9 mouse cellular contexts compared by ENCODE assay signal in the genomic region with DNA sequence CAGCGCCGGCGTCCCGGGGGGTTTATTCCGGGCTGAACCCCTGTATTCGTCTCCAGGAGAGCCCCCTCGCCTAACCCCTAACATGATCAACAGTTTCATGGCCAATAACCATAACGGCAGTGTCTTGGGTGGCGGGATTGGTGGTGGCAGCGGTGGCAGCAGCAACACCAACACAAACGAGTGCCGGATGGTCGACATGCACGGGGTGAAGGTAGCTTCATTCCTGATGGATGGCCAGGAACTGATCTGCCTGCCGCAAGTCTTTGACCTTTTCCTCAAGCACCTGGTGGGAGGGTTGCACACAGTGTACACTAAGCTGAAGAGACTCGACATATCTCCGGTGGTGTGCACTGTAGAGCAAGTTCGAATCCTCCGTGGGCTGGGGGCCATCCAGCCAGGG. TPM values are rescaled to one million over a fixed set of nuclear protein-coding genes. Genes with fewer than 3 reads are reported as not detected.
DNase-seq lines count a peak whose midpoint lies in the region; ATAC-seq and TF ChIP-seq lines count a peak whose summit lies in the region.
"Had no signal": no experiment of that assay in that cellular context is flagged by ENCODE, and none has a peak within 500 bp of the region (broad histone marks: within the 10 kb centered on the region; RNA-seq: fewer than 3 reads in every experiment).

No protein-coding gene starts in this region.

- H3K4me3 ChIP-seq in heart, embryonic 14.5 days (ENCODE audit: control insufficient read depth in 1 of 2, insufficient read depth in 1 of 2, low read depth in 1 of 2, low read length in 2 of 2) = peak overlapping the region; percentile 44 to 54
- H3K4me3 ChIP-seq in embryonic facial prominence, embryonic 15.5 days (replicated peaks) = peak overlapping the region; percentile 47
- H3K4me3 ChIP-seq in limb, embryonic 11.5 days (ENCODE audit: low read depth, low read length) = peak overlapping the region; percentile 44
- peak overlapping the region; percentile 60 for H3K4me3 ChIP-seq in small intestine, adult 2 months (ENCODE audit: low read depth, low read length)

- 17% methylated on average over 19 of the region's 19 CpGs for WGBS in heart, embryonic 14.5 days
- 18% methylated on average over 19 of the region's 19 CpGs for WGBS in embryonic facial prominence, embryonic 15.5 days
- 18% methylated on average over 19 of the region's 19 CpGs for WGBS in limb, embryonic 11.5 days
- WGBS in small intestine, adult 2 months = 13% methylated on average over 19 of the region's 19 CpGs

- TF ChIP-seq POLR2A in small intestine, adult 2 months (IDR thresholded peaks at IDR 0.05; ENCODE audit: low read depth, low read length) = no peak

- no peaks in the 10 kb centered on the region for H3K4me1 ChIP-seq in heart, embryonic 14.5 days (ENCODE audit: control insufficient read depth in 2 of 2, insufficient read depth in 2 of 2, low read length in 2 of 2)
- no peaks in the 10 kb centered on the region for H3K4me1 ChIP-seq in embryonic facial prominence, embryonic 15.5 days
- no peaks in the 10 kb centered on the region for H3K4me1 ChIP-seq in limb, embryonic 11.5 days (ENCODE audit: control insufficient read depth, insufficient read depth, low read length)
- H3K4me1 ChIP-seq in small intestine, adult 2 months (ENCODE audit: control insufficient read depth, insufficient read depth, insufficient read length, low read length) = peaks cover 3% of the 10 kb centered on the region; the same call in 1 of the 2 replicates

- no peaks in the 10 kb centered on the region for H3K36me3 ChIP-seq in heart, embryonic 14.5 days (ENCODE audit: control insufficient read depth, insufficient read depth, low read length)
- no peaks in the 10 kb centered on the region for H3K36me3 ChIP-seq in embryonic facial prominence, embryonic 15.5 days
- H3K36me3 ChIP-seq in limb, embryonic 11.5 days (ENCODE audit: control insufficient read depth, insufficient read depth, low read length) = no peaks in the 10 kb centered on the region
- H3K36me3 ChIP-seq in small intestine, adult 2 months (ENCODE audit: control insufficient read depth, insufficient read depth, low read length) = no peaks in the 10 kb centered on the region

- H3K4me2 ChIP-seq in heart, embryonic 14.5 days (ENCODE audit: low read length) = peak overlapping the region; percentile 83
- H3K4me2 ChIP-seq in embryonic facial prominence, embryonic 15.5 days (replicated peaks) = peak overlapping the region; percentile 71
- peak overlapping the region; percentile 53 for H3K4me2 ChIP-seq in limb, embryonic 11.5 days (ENCODE audit: low read depth, severe bottlenecking)

- H3K9ac ChIP-seq in heart, embryonic 14.5 days (ENCODE audit: low read length) = peak overlapping the region; percentile 55; the same call in 1 of the 2 replicates
- no peak overlapping the region for H3K9ac ChIP-seq in embryonic facial prominence, embryonic 15.5 days
- H3K9ac ChIP-seq in limb, embryonic 11.5 days (ENCODE audit: low read length) = 0 out of 2 replicates have a peak overlapping the region, but pooled peaks have one; percentile 40

- H3K27me3 ChIP-seq in heart, embryonic 14.5 days (ENCODE audit: control insufficient read depth, insufficient read depth, low read length) = no peaks in the 10 kb centered on the region
- H3K27me3 ChIP-seq in embryonic facial prominence, embryonic 15.5 days = no peaks in the 10 kb centered on the region
- H3K27me3 ChIP-seq in limb, embryonic 11.5 days (ENCODE audit: control insufficient read depth, insufficient read depth, low read length) = no peaks in the 10 kb centered on the region
- no peaks in the 10 kb centered on the region for H3K27me3 ChIP-seq in small intestine, adult 2 months (ENCODE audit: control insufficient read depth, insufficient read depth, low read length)

- ATAC-seq in heart, embryonic 14.5 days (ENCODE audit: insufficient number of reproducible peaks, insufficient read depth, low FRiP score, low read depth) = no peak
- no peak for ATAC-seq in embryonic facial prominence, embryonic 15.5 days (ENCODE audit: insufficient number of reproducible peaks, low FRiP score, low TSS enrichment, low read depth)
- ATAC-seq in limb, embryonic 11.5 days (ENCODE audit: insufficient number of reproducible peaks, low FRiP score, low TSS enrichment, low read depth) = no peak
- ATAC-seq in activated CD4-positive, CD25-positive, alpha-beta regulatory T cell, adult 4 months = no peak

- no peak overlapping the region for H3K27ac ChIP-seq in heart, embryonic 14.5 days (replicated peaks in 1 of 2; ENCODE audit: control insufficient read depth in 1 of 2, insufficient read depth in 1 of 2, low read depth in 2 of 2, low read length in 2 of 2)
- no peak overlapping the region for H3K27ac ChIP-seq in embryonic facial prominence, embryonic 15.5 days (replicated peaks)
- no peak overlapping the region for H3K27ac ChIP-seq in limb, embryonic 11.5 days (replicated peaks; ENCODE audit: low read depth, low read length)
- no peak overlapping the region for H3K27ac ChIP-seq in small intestine, adult 2 months (ENCODE audit: insufficient read depth, low read depth, low read length)

- no peak for DNase-seq in heart, adult 9 months (ENCODE audit: low spot score in 2 of 2)
- DNase-seq in ES-CJ7 (ENCODE audit: low read depth, low spot score) = peak; percentile 12
- DNase-seq in limb, embryonic 11.5 days (ENCODE audit: low spot score) = peak; percentile 23
- DNase-seq in left cerebral cortex, adult 11 months (ENCODE audit: low spot score) = no peak

- no peak for TF ChIP-seq CTCF in small intestine, adult 2 months (IDR thresholded peaks at IDR 0.05; ENCODE audit: extremely low read depth, insufficient read length, insufficient replicate concordance, low read depth, low read length)

- H3K9me3 ChIP-seq in heart, embryonic 14.5 days (ENCODE audit: control insufficient read depth, low read length) = no peaks in the 10 kb centered on the region
- no peaks in the 10 kb centered on the region for H3K9me3 ChIP-seq in embryonic facial prominence, embryonic 15.5 days (replicated peaks)
- no peaks in the 10 kb centered on the region for H3K9me3 ChIP-seq in limb, embryonic 11.5 days (ENCODE audit: control insufficient read depth, low read length)

RNA-seq across cellular contexts. Expression of a gene that starts 1.2 kb away (rescaled TPM):
- polyA plus RNA-seq in heart, embryonic 14.5 days (2014; fragmentation: Nextera tagmentation; extraction: Ambion mirVana) = 0.23 and 0.62 TPM in 2 replicates
- 2.0 and 2.4 TPM in 2 replicates for polyA plus RNA-seq in embryonic facial prominence, embryonic 15.5 days (2015; fragmentation: Nextera tagmentation; extraction: Ambion mirVana)
- polyA plus RNA-seq in limb, embryonic 11.5 days (2014; fragmentation: Nextera tagmentation; extraction: Ambion mirVana) = 4.3 and 4.4 TPM in 2 replicates
- polyA plus RNA-seq in small intestine, adult 2 months (2012; rRNA removed) = 0.04 and 0.10 TPM in 2 replicates
- polyA plus RNA-seq in activated CD4-positive, CD25-positive, alpha-beta regulatory T cell, adult 4 months (2017; shearing (Covaris generic)) = under 1 TPM; 0.11 to 0.20 TPM
- polyA plus RNA-seq: Patski had no signal

Comparison
In these comparisons a context has a peak if more than half of its experiments do, and no peak if none do; other contexts are left out.
1. DNase-seq: peak in ES-CJ7 (single experiment) and limb, embryonic 11.5 days (single experiment); none in heart, adult 9 months (0 of 2) and left cerebral cortex, adult 11 months (single experiment).
2. Peak in every context shown above with its lines, with median percentiles within 50 percentile points of each other: H3K4me2 ChIP-seq and H3K4me3 ChIP-seq.